Mouse (Mus musculus) neural tube, embryonic 14.5 days (tissue): ENCODE measurements at regions not wholly inside any gene's neighbourhood (a gene's known extent, or its start where the extent isn't known, plus 50 kb on each side); places are given as distances from the start of the nearest gene placed in this dataset.

Experiments
- ATAC-seq: fragments of 200-750 bp; cut with Nextera tagmentation; 2 replicates; pipeline ENCODE4 v1.8.0; 2017; ENCODE audit warnings: low read depth, mild to moderate bottlenecking, moderate TSS enrichment, moderate library complexity
- H3K27ac ChIP-seq: fragments of 300-500 bp; sonication (generic); 2 replicates; pipeline ENCODE4 v1.5.1; 2014; ENCODE audit warnings: low read depth, mild to moderate bottlenecking, control low read depth, low read length, moderate library complexity, mixed read lengths
- H3K27me3 ChIP-seq: fragments of 300-500 bp; sonication (generic); 2 replicates; pipeline ENCODE4 v1.6.1; 2014; ENCODE audit warnings: low read length; ENCODE audit not compliant: control insufficient read depth, insufficient read depth
- H3K36me3 ChIP-seq: fragments of 300-500 bp; sonication (generic); 2 replicates; pipeline ENCODE4 v1.6.1; 2014; ENCODE audit warnings: low read length, mixed read lengths; ENCODE audit not compliant: control insufficient read depth, insufficient read depth
- H3K4me1 ChIP-seq: fragments of 300-500 bp; sonication (generic); 2 replicates; pipeline ENCODE4 v1.6.1; 2014; ENCODE audit warnings: low read length; ENCODE audit not compliant: control insufficient read depth, insufficient read depth
- H3K4me2 ChIP-seq: fragments of 300-500 bp; sonication (generic); 2 replicates; pipeline ENCODE4 v1.6.1; 2014; ENCODE audit warnings: mild to moderate bottlenecking, low read depth, low read length, control low read depth
- H3K4me3 ChIP-seq: fragments of 300-500 bp; sonication (generic); 2 replicates; pipeline ENCODE4 v1.5.1; 2014; ENCODE audit warnings: low read depth, low read length, control low read depth, mixed read lengths
- H3K9ac ChIP-seq: fragments of 300-500 bp; sonication (generic); replicated peaks from 2 replicates; pipeline ENCODE4 v1.6.1; 2014; ENCODE audit warnings: low read depth, mild to moderate bottlenecking, control low read depth, low read length, mixed read lengths
- H3K9me3 ChIP-seq: fragments of 300-500 bp; sonication (generic); 2 replicates; pipeline ENCODE4 v1.6.1; 2016; ENCODE audit warnings: low read length; ENCODE audit not compliant: control insufficient read depth
- WGBS: fragments of 180-500 bp; shearing (Covaris S2); extraction: QIAGEN DNeasy Blood & Tissue Kit; methylation state at CpG from one replicate; pipeline ENCODE4 v1.1.7; 2014; 5-methylcytosine and 5-hydroxymethylcytosine counted together

DNA sequence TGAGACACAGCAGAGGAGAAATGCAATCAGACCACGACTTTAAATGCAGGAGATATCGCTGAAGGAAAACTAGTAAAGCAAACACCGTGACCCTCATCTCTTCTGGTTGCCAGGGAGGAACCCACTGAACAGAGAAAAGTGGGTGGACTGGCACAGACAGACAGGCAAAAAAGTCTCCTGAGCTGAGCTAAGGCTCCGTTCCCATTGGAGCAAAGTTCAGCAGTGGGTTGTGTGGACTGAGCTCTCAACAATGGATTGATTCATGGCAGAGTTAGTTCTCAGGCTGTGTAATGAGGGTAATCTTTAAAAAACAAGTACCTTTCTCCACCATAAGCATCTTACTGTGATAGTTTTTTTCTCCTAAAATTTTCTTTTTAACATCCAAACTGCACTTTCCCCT is 454.8 kb downstream of the Gja1 start:
- Histone ChIP-seq H3K27me3 (no peaks in the 10 kb centered on the region), H3K4me3 (no peak overlapping the region), H3K4me1 (no peaks in the 10 kb centered on the region), H3K27ac (no peak overlapping the region), H3K36me3 (no peaks in the 10 kb centered on the region), H3K4me2 (no peak overlapping the region), H3K9me3 (no peaks in the 10 kb centered on the region), H3K9ac (no peak overlapping the region)
- ATAC-seq, result no peak
- 77% methylated on average over 4 of the region's 4 CpGs for WGBS

- H3K36me3 ChIP-seq, result no peaks in the 10 kb centered on the region
- no peak overlapping the region for H3K9ac ChIP-seq
- 96% methylated on average over 4 of the region's 4 CpGs for WGBS
- H3K4me2 ChIP-seq, result no peak overlapping the region
- ATAC-seq, result no peak
- no peaks in the 10 kb centered on the region for H3K27me3 ChIP-seq
- no peaks in the 10 kb centered on the region for H3K9me3 ChIP-seq
- H3K4me1 ChIP-seq, result no peaks in the 10 kb centered on the region
- no peak overlapping the region for H3K4me3 ChIP-seq
- no peak overlapping the region for H3K27ac ChIP-seq
Observed at GRCm38 (mm10) chr10:56836130-56836529, 459.0 kb downstream of the Gja1 start.

DNA sequence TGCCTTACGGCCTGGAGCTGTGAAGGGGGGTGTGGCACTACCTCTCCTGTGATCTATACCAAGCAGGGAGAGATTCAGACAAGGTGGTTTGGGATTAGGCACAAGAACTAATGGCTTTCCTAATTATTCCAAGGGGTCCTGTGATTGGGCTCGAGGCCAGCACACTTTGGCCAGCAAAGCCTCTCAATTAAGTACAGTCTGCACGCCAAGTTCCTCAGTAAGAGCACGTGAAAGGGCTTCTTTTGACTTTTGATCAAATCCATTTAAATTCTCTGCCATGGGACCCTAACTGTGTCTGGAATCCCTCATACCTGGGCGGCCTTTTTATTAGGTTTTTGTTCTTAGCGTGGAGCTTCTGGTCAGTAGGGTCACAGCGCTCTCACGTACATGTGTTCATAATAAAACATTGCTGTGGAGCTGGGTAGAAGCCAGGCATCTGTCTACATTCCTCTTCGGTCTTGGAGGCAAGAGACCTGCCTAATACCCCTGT is 461.9 kb downstream of the Gja1 start:
- Histone ChIP-seq H3K27me3 (no peaks in the 10 kb centered on the region), H3K27ac (no peak overlapping the region), H3K4me3 (no peak overlapping the region), H3K36me3 (no peaks in the 10 kb centered on the region), H3K4me1 (no peaks in the 10 kb centered on the region), H3K4me2 (no peak overlapping the region), H3K9me3 (no peaks in the 10 kb centered on the region), H3K9ac (no peak overlapping the region)
- 52% methylated on average over 9 of the region's 9 CpGs for WGBS
- peak; percentile 68 for ATAC-seq

- H3K4me3 ChIP-seq, result no peak overlapping the region
- H3K27me3 ChIP-seq, result no peaks in the 10 kb centered on the region
- no peak overlapping the region for H3K27ac ChIP-seq
- H3K36me3 ChIP-seq, result no peaks in the 10 kb centered on the region
- no peak overlapping the region for H3K9ac ChIP-seq
- H3K4me2 ChIP-seq, result no peak overlapping the region
- no peaks in the 10 kb centered on the region for H3K9me3 ChIP-seq
- WGBS, result 38% methylated on average over 2 of the region's 2 CpGs
- ATAC-seq, result peak; percentile 70; the same call in 1 of the 2 replicates
- no peaks in the 10 kb centered on the region for H3K4me1 ChIP-seq
Observed at GRCm38 (mm10) chr10:56839545-56839944, 462.4 kb downstream of the Gja1 start.

DNA sequence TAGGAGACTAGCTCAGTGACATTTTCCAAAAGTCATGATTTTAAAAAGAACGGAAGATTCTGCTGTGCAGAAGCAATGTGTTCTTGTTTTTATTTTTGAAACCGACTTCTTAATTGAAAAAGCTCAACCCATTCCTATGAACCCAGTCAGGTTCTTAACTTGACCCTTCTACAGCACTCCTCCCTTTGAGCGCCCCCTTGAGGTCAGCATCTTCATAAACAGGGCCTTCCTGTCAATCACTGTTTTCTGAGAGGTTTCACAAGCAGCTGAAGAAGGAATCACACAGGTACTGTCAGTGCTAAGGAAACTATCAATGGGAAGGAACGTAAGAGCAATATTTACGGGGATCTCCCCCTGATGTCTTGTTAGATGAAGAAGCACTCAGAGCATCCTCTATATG is 463.6 kb downstream of the Gja1 start:
- H3K27ac ChIP-seq, result no peak overlapping the region
- no peaks in the 10 kb centered on the region for H3K9me3 ChIP-seq
- 74% methylated on average over 5 of the region's 5 CpGs for whole genome bisulfite sequencing

GRCm38 (mm10) chr10:56841486-56841885 is 464.4 kb downstream of the Gja1 start:
- Histone ChIP-seq H3K4me3 (no peak overlapping the region), H3K9me3 (no peaks in the 10 kb centered on the region), H3K27me3 (no peaks in the 10 kb centered on the region), H3K4me1 (no peaks in the 10 kb centered on the region), H3K27ac (no peak overlapping the region), H3K4me2 (no peak overlapping the region), H3K9ac (no peak overlapping the region), H3K36me3 (no peaks in the 10 kb centered on the region)
- ATAC-seq, result no peak
- 55% methylated on average over 8 of the region's 8 CpGs for WGBS

More for the DNA sequence above, 463.6 kb downstream of the Gja1 start:
- no peaks in the 10 kb centered on the region for H3K4me1 ChIP-seq
- no peak overlapping the region for H3K9ac ChIP-seq
- no peaks in the 10 kb centered on the region for H3K36me3 ChIP-seq
- H3K4me3 ChIP-seq, result no peak overlapping the region
- no peak for ATAC-seq
- no peaks in the 10 kb centered on the region for H3K27me3 ChIP-seq
- H3K4me2 ChIP-seq, result no peak overlapping the region

- Histone ChIP-seq H3K27me3 (no peaks in the 10 kb centered on the region), H3K9ac (no peak overlapping the region), H3K4me3 (no peak overlapping the region), H3K9me3 (no peaks in the 10 kb centered on the region), H3K36me3 (no peaks in the 10 kb centered on the region), H3K27ac (no peak overlapping the region), H3K4me2 (no peak overlapping the region), H3K4me1 (no peaks in the 10 kb centered on the region)
- 50% methylated on average over 1 of the region's 1 CpGs for WGBS
- ATAC-seq, result no peak
Observed at GRCm38 (mm10) chr10:56841973-56842372, 464.8 kb downstream of the Gja1 start.

DNA sequence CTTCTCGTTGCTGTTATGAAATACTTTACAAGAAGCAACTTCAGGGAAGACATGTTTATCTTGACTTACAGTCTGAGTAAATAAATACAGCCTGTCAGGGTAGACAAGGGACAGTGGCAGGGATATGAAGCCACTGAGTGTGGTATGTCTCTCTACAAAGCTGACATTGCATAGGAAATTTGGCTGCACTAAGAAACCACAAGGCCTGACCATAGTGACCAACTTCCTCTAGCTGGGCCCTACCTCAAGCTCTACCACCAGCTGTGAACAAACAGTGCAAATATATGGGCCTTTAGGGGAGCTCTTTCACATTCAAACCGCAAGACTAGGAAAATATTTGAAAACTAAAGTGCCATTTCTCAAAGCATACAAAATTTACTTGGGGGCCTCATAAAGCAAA is 475.4 kb downstream of the Gja1 start:
- ATAC-seq, result no peak

GRCm38 (mm10) chr10:56856186-56856585 is 479.1 kb downstream of the Gja1 start:
- Histone ChIP-seq H3K9me3 (no peaks in the 10 kb centered on the region), H3K27me3 (no peaks in the 10 kb centered on the region), H3K4me3 (no peak overlapping the region), H3K36me3 (no peaks in the 10 kb centered on the region), H3K27ac (no peak overlapping the region), H3K4me1 (no peaks in the 10 kb centered on the region), H3K4me2 (no peak overlapping the region), H3K9ac (no peak overlapping the region)
- WGBS, result 94% methylated on average over 6 of the region's 6 CpGs
- ATAC-seq, result no peak

More for the DNA sequence above, 475.4 kb downstream of the Gja1 start:
- Histone ChIP-seq H3K4me1 (no peaks in the 10 kb centered on the region), H3K4me2 (no peak overlapping the region), H3K9ac (no peak overlapping the region), H3K27ac (no peak overlapping the region), H3K9me3 (no peaks in the 10 kb centered on the region), H3K4me3 (no peak overlapping the region), H3K36me3 (no peaks in the 10 kb centered on the region), H3K27me3 (no peaks in the 10 kb centered on the region)
- 80% methylated on average over 2 of the region's 2 CpGs for WGBS

DNA sequence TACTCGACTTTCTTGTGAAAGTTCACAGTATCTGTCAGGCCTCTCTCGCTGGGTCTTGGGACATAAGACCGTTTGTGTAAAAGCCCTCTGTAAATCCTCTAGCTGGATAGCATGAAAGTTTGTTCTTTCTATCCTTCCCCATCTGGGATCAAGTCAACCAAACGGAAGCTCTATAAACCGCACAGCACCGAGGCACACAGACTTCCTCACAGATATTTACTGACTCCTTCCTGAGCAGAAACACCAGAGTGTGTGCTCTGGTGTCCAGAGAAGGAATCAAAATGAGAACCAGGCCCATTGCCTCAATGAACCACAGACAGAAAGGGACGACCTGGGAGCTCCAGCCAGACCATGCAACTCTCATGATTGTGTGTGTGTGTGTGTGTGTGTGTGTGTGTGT is 502.6 kb downstream of the Gja1 start:
- no peak overlapping the region for H3K4me3 ChIP-seq
- no peaks in the 10 kb centered on the region for H3K4me1 ChIP-seq
- ATAC-seq, result no peak
- no peak overlapping the region for H3K27ac ChIP-seq
- no peaks in the 10 kb centered on the region for H3K36me3 ChIP-seq
- H3K4me2 ChIP-seq, result no peak overlapping the region
- no peaks in the 10 kb centered on the region for H3K9me3 ChIP-seq
- H3K9ac ChIP-seq, result no peak overlapping the region
- 87% methylated on average over 7 of the region's 7 CpGs for WGBS
- H3K27me3 ChIP-seq, result no peaks in the 10 kb centered on the region
